Mouse (Mus musculus) heart, embryonic 10.5 days (tissue): ENCODE results near the gene Sema3g. TPM values are rescaled to one million over a fixed set of nuclear protein-coding genes. Genes with fewer than 3 reads are reported as not detected.
A peak's percentile ranks its signal among the peaks of the same experiment; 100 is the strongest.

ENCODE experiments used
- DNase-seq: peaks from one replicate; pipeline ENCODE4 v3.0.0-alpha.2; 2017; ENCODE audit warnings: low spot score
- H3K27ac ChIP-seq: fragments of 300-500 bp; sonication (generic); 2 replicates; pipeline ENCODE4 v1.5.1; 2016; ENCODE audit warnings: mild to moderate bottlenecking
- H3K27me3 ChIP-seq: fragments of 300-500 bp; sonication (generic); 2 replicates; pipeline ENCODE4 v1.6.1; 2016; ENCODE audit warnings: mild to moderate bottlenecking; ENCODE audit not compliant: poor library complexity, insufficient read depth, severe bottlenecking
- H3K36me3 ChIP-seq: fragments of 300-500 bp; sonication (generic); 2 replicates; pipeline ENCODE4 v1.6.1; 2016; ENCODE audit warnings: mild to moderate bottlenecking, moderate library complexity
- H3K4me1 ChIP-seq: fragments of 300-500 bp; sonication (generic); 2 replicates; pipeline ENCODE4 v1.6.1; 2016; ENCODE audit warnings: mild to moderate bottlenecking
- H3K4me3 ChIP-seq: fragments of 300-500 bp; sonication (generic); 2 replicates; pipeline ENCODE4 v1.5.1; 2016; ENCODE audit warnings: mild to moderate bottlenecking, moderate library complexity
- H3K9me3 ChIP-seq: fragments of 300-500 bp; sonication (generic); 2 replicates; pipeline ENCODE4 v1.6.1; 2016; ENCODE audit warnings: mild to moderate bottlenecking, moderate library complexity
- WGBS: fragments of 180-500 bp; shearing (Covaris S2); methylation state at CpG from one replicate; pipeline ENCODE4 v1.1.7; 2016; 5-methylcytosine and 5-hydroxymethylcytosine counted together
- polyA plus RNA-seq: library from polyadenylated mRNA; unstranded; fragments of >200 nt; fragmentation: Nextera tagmentation; extraction: Ambion mirVana; gene quantifications from 2 replicates; pipeline ENCODE4 v1.2.1, GENCODE M21; 2016

Sema3g gene
- polyA plus RNA-seq, 1 experiment from 2014 or later: 0.54 TPM

- Histone ChIP-seq H3K9me3 (no peaks in the 10 kb centered on the region), H3K36me3 (peaks cover 93% of the 10 kb centered on the region), H3K4me1 (peaks cover 38% of the 10 kb centered on the region), H3K27ac (no peak overlapping the region), H3K4me3 (no peak overlapping the region), H3K27me3 (no peaks in the 10 kb centered on the region)
- DNase-seq: no peak
- 78% methylated on average over 3 of the region's 3 CpGs for WGBS
Observed at GRCm38 (mm10) chr14:31200038-31200437, 17.6 kb upstream of the Sema3g start.

GRCm38 (mm10) chr14:31204844-31205243 is 12.8 kb upstream of the Sema3g start:
- H3K4me3 ChIP-seq: peak overlapping the region; percentile 73
- 69% methylated on average over 4 of the region's 4 CpGs for WGBS
- peaks cover 55% of the 10 kb centered on the region for H3K36me3 ChIP-seq
- H3K9me3 ChIP-seq: no peaks in the 10 kb centered on the region
- no peaks in the 10 kb centered on the region for H3K27me3 ChIP-seq
- DNase-seq: no peak
- H3K4me1 ChIP-seq: peaks cover 41% of the 10 kb centered on the region
- peak overlapping the region; percentile 99 for H3K27ac ChIP-seq

GRCm38 (mm10) chr14:31205244-31205561 is 12.5 kb upstream of the Sema3g start:
- no peak for DNase-seq
- H3K9me3 ChIP-seq: no peaks in the 10 kb centered on the region
- peak overlapping the region; percentile 73 for H3K4me3 ChIP-seq
- no peaks in the 10 kb centered on the region for H3K27me3 ChIP-seq
- H3K36me3 ChIP-seq: peaks cover 55% of the 10 kb centered on the region
- WGBS: 14% methylated on average over 8 of the region's 8 CpGs
- peak overlapping the region; percentile 99 for H3K27ac ChIP-seq
- peaks cover 45% of the 10 kb centered on the region for H3K4me1 ChIP-seq

GRCm38 (mm10) chr14:31205562-31206467 is 11.8 kb upstream of the Sema3g start:
- Histone ChIP-seq H3K36me3 (peaks cover 54% of the 10 kb centered on the region), H3K4me3 (peak overlapping the region; percentile 73), H3K27ac (peak overlapping the region; percentile 99), H3K27me3 (no peaks in the 10 kb centered on the region), H3K4me1 (peaks cover 46% of the 10 kb centered on the region), H3K9me3 (no peaks in the 10 kb centered on the region)
- DNase-seq: no peak
- 1% methylated on average over 39 of the region's 39 CpGs for WGBS

GRCm38 (mm10) chr14:31206472-31206981 is 11.1 kb upstream of the Sema3g start:
- WGBS: under 1% methylated on average over 48 of the region's 48 CpGs
- Histone ChIP-seq H3K27me3 (no peaks in the 10 kb centered on the region), H3K36me3 (peaks cover 54% of the 10 kb centered on the region), H3K27ac (peak overlapping the region; percentile 99), H3K9me3 (no peaks in the 10 kb centered on the region), H3K4me3 (peak overlapping the region; percentile 73), H3K4me1 (peaks cover 53% of the 10 kb centered on the region)
- DNase-seq: peak; percentile 98

GRCm38 (mm10) chr14:31207070-31207830 is 10.4 kb upstream of the Sema3g start:
- Histone ChIP-seq H3K36me3 (peaks cover 54% of the 10 kb centered on the region), H3K4me3 (peak overlapping the region; percentile 73), H3K27me3 (no peaks in the 10 kb centered on the region), H3K4me1 (peaks cover 60% of the 10 kb centered on the region), H3K27ac (peak overlapping the region; percentile 99), H3K9me3 (no peaks in the 10 kb centered on the region)
- 76% methylated on average over 13 of the region's 13 CpGs for WGBS
- no peak for DNase-seq

GRCm38 (mm10) chr14:31208084-31208483 is 9.6 kb upstream of the Sema3g start, which contains the start of gene Tnnc1:
TSS of gene Tnnc1 (plus strand) at chr14:31208312.
- peak within 1 kb of the TSS; percentile 99 for H3K27ac ChIP-seq
- peak within 1 kb of the TSS; percentile 73 for H3K4me3 ChIP-seq
- 34% methylated on average over 2 of the region's 2 CpGs for WGBS
- H3K27me3 ChIP-seq: no peaks in the 10 kb centered on the region
- peaks cover 69% of the 10 kb centered on the region for H3K4me1 ChIP-seq
- no peak for DNase-seq
- peaks cover 51% of the 10 kb centered on the region for H3K36me3 ChIP-seq
- H3K9me3 ChIP-seq: no peaks in the 10 kb centered on the region

- Histone ChIP-seq H3K4me1 (peaks cover 78% of the 10 kb centered on the region), H3K27ac (peak overlapping the region; percentile 99), H3K4me3 (peak overlapping the region; percentile 66)
Observed at GRCm38 (mm10) chr14:31209133-31209557, 8.5 kb upstream of the Sema3g start.

GRCm38 (mm10) chr14:31211854-31212253 is 5.8 kb upstream of the Sema3g start:
- H3K4me1 ChIP-seq: peaks cover 87% of the 10 kb centered on the region
- H3K27ac ChIP-seq: peak overlapping the region; percentile 62
- peak overlapping the region; percentile 36 for H3K4me3 ChIP-seq
- H3K27me3 ChIP-seq: no peaks in the 10 kb centered on the region
- WGBS: 82% methylated on average over 6 of the region's 6 CpGs
- H3K9me3 ChIP-seq: no peaks in the 10 kb centered on the region
- DNase-seq: no peak
- H3K36me3 ChIP-seq: peaks cover 32% of the 10 kb centered on the region

More at GRCm38 (mm10) chr14:31209133-31209557, 8.5 kb upstream of the Sema3g start:
- Histone ChIP-seq H3K9me3 (no peaks in the 10 kb centered on the region), H3K36me3 (peaks cover 41% of the 10 kb centered on the region), H3K27me3 (no peaks in the 10 kb centered on the region)
- WGBS: 48% methylated on average over 4 of the region's 4 CpGs
- peak; percentile 93 for DNase-seq

GRCm38 (mm10) chr14:31212499-31212898 is 5.2 kb upstream of the Sema3g start:
- Histone ChIP-seq H3K4me1 (peaks cover 85% of the 10 kb centered on the region), H3K27me3 (no peaks in the 10 kb centered on the region), H3K4me3 (no peak overlapping the region), H3K9me3 (no peaks in the 10 kb centered on the region), H3K27ac (peak overlapping the region; percentile 62), H3K36me3 (peaks cover 32% of the 10 kb centered on the region)
- no peak for DNase-seq
- WGBS: 37% methylated on average over 3 of the region's 3 CpGs

- no peak for DNase-seq
- Histone ChIP-seq H3K27me3 (no peaks in the 10 kb centered on the region), H3K9me3 (no peaks in the 10 kb centered on the region), H3K36me3 (peaks cover 32% of the 10 kb centered on the region), H3K4me1 (peaks cover 90% of the 10 kb centered on the region), H3K4me3 (no peak overlapping the region), H3K27ac (peak overlapping the region; percentile 31; the same call in 1 of the 2 replicates)
- 54% methylated on average over 8 of the region's 8 CpGs for WGBS
Observed at GRCm38 (mm10) chr14:31213868-31214267, 3.8 kb upstream of the Sema3g start.

GRCm38 (mm10) chr14:31214684-31215083 is 3.0 kb upstream of the Sema3g start:
- Histone ChIP-seq H3K27ac (no peak overlapping the region), H3K27me3 (no peaks in the 10 kb centered on the region), H3K36me3 (peaks cover 30% of the 10 kb centered on the region), H3K4me1 (peaks cover 83% of the 10 kb centered on the region), H3K9me3 (no peaks in the 10 kb centered on the region), H3K4me3 (no peak overlapping the region)
- no peak for DNase-seq
- WGBS: 51% methylated on average over 3 of the region's 3 CpGs
